Mouse (Mus musculus): ENCODE results near the gene Ppp1r13l.

The Ppp1r13l gene

DNA sequence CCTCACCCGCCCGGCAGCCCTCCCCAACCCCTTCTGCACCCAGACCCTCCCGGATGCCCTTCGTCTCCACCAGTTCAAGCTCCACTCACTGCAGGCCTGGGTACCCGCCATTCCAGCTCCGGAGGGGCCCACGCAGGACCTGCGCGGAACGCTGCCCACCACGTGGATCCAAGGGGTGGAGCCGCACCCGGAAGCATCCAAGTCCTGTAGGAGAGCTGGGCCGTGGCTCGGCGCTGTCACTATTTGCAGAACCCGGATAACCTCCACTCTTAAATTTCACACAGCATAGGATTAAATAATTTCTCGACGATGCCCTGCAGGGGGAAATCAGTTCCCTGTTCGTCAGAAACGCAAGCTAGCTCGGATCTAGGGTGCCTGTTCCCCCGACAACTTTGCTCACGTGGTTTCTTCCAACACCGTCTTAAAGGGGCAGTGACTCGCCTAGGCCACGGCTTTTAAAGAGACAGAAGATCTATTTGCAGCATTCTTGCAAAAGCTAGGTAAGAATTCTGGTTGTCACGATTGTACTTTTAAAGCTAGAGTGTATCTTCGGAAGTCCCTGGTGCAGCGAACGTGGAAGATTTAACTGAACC lies at the start of gene Ppp1r13l, which contains the start of gene Cd3eap:
Ppp1r13l (plus strand) TSS at position 451 of the 593 bp plus-strand sequence.
Cd3eap (minus strand) TSS at position 185 of the 593 bp plus-strand sequence.
- no peak for DNase-seq (ENCODE audit: extremely low read depth, low read depth, low spot score)

DNA sequence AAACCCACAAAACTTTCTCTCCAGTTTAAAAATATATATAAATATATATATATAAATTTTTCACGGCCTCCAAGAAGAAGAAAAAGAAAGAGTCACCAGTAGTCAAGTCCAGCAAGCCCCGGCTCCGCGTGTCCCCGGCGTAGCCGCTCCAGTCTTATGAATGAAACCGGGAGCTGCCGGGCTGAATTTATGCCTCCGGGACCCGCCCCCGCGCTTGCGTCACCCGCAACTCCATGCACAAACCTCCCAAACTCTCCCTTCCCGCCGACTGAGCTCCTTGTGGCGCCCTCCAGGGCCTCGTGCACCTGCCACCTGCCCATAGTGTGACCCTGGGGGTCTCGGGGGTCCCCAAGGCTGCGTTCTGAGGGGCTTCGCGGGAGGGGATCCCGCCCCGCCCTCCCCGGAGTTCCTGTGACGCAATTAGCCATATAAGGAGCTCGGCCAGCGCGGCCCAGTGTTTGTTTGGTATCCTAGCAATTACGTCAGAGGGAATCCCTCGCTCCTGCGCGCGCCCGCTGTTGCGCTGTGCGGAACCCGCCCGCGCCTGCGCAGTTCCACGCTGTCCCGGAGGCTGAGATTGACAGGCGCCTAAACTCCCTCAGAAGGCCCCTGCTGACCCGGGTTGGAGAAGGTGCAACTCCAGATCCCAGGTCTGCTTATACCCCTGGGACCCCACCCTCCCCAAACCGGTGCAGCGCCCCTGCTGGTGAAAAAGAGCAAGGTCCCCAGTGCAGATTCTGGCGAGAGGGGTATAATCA lies 49.5 kb upstream of the Ppp1r13l start, which contains the start of gene Fosb:
Fosb (minus strand) TSS at position 168 of the 758 bp plus-strand sequence.
- DNase-seq (ENCODE audit: extremely low read depth, low read depth, low spot score): no peak

DNA sequence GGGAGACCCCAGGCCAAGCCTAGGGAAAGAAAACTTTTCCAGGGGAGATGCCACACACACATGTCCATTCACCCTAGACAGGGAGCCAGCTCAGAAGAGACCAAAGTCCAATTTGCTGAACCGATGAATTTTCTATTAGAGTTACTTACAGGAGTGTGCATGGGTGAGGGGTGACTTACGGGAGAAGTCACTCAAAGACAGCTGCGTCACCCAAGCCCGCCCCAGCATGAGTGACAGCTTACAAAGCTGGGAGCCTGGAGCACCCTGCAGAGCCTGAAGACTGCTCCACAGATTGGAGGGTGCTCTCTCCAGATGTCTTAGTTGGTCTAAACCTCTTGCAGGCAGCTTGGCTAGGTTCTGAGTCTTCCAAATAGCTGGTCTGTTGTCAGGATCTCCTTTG lies 47.6 kb upstream of the Ppp1r13l start:
- DNase-seq (ENCODE audit: extremely low read depth, low read depth, low spot score): no peak

DNA sequence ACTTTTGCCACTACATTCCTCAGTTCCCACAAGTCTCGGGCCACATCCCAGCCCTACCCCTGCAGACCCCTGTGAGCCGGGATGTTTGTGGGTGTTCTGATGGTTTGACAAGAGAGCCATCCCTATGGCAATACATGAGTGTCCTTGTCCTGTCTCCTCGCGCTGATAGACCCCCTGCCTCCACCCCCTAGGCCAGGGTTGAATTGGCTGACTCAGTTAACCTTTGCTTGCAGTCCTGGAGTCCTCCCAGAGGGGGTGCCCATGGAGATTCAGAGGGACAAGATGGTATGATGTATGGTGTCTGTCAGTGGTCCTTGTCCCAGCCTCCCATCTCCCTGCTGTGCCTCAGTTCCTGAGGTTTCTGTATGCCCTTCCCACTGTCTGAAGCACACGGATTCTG lies 45.5 kb upstream of the Ppp1r13l start:
- no peak for DNase-seq (ENCODE audit: extremely low read depth, low read depth, low spot score)

DNA sequence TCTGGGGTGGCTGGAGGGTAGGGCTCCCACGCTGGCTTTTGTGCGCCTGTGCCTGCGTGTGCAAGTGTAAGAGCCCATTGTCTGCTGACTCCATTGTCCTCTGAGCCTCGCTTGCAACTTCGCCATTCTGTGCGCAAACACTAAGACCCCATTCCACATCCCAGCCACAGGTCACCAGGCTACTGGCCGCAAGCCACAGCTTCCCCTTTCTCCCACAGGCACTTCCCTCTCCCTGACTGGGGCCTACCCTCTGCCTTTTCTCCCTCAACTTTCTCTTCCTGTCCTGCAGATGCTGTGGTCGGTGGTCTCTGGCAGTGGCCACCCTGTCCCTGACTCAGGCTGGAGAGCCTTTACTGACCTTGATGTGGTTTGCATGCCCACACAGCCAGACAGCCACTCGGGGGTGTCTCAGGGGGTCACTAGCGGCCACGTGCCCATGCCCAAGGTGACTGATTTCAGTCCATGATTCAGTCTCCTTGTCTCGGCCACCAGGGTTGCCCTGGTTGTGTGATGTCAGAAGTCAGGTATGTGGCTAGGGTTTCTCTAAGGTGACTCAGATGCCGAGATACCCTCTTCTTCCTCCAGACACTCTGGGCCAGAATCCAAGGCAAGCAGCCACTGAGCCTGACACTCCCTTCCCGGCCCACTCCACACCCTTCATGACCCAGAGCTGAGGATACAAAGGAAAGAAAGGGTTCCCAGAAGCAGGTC lies 42.9 kb upstream of the Ppp1r13l start:
- no peak for DNase-seq (ENCODE audit: extremely low read depth, low read depth, low spot score)

DNA sequence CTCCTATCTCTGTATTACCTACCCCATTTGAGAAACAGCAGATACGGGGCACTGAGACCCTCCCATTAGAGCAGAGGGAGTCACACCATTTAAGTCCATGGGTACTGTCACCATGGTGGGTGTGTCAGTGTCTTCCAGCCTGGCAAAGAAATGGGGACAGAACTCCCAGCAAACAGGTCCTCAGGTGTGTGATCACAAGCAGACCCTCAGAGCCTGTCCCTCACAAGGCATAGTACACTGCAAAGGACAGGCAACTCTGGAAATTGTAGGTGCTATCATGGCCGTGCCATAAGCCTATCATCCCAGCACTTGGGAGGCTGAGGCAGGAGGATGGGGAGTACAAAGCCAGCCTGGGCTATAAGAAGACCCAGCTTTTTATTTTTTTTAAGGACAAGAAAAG lies 41.3 kb upstream of the Ppp1r13l start:
- DNase-seq (ENCODE audit: extremely low read depth, low read depth, low spot score): no peak

DNA sequence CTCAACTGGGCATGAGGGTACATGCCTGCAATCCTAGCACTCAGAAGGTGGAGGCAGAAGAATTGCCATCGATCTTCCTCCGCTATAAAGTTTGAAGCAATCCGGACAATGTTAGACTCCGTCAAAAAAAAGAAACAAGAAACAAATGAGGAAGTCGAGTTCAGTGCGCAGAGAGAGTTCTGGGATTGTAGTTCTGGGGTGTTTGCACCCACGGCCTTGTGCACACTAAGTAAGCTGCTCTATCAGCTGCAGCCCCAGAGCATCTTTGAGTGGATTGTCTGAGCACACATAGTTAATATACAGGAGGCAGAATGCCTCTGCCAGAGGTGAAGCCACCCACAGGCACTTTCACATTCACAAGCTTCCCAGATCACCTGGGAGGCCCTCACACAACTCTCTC lies 40.9 kb upstream of the Ppp1r13l start:
- no peak for DNase-seq (ENCODE audit: extremely low read depth, low read depth, low spot score)

DNA sequence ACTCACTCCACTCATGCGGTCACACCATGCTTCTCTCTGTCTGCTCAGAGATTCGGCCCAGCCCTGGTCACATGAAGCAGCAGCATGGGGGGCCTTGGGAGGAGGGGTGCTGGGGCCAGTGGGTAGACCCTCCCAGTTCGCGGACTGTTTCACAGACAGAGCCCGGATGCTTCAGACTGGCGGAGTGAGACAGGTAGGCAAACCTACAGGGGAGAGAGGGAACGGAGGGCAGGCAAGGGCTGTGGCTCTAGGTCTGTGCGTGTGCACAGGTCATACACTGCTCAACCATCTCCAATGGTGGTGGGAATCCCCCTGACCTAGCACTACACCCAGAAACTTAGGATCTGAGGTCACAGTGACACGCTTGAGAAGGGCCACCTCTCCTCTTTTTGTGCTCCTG lies 40.1 kb upstream of the Ppp1r13l start:
- DNase-seq (ENCODE audit: extremely low read depth, low read depth, low spot score): no peak

DNA sequence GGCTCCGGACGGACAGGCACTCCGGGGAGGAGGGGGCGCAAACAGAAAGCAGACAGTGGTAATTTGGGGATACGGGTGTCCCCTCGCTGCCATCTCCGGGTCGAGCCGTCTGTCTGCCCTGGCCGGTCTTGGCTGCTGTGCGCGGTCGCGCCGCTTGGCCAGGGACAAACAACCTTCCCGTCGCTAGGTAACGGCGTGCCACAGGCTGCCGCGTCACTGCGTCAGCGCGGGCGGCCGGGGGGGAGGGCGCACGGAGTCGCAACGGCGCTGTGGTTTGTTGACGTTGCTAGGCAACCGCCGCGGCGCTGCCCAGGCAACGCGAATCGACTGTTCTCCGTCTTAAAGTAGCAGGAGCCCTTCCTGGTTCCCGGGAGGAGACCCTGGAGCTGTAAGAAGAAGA lies 39.6 kb upstream of the Ppp1r13l start:
- DNase-seq (ENCODE audit: extremely low read depth, low read depth, low spot score): no peak

DNA sequence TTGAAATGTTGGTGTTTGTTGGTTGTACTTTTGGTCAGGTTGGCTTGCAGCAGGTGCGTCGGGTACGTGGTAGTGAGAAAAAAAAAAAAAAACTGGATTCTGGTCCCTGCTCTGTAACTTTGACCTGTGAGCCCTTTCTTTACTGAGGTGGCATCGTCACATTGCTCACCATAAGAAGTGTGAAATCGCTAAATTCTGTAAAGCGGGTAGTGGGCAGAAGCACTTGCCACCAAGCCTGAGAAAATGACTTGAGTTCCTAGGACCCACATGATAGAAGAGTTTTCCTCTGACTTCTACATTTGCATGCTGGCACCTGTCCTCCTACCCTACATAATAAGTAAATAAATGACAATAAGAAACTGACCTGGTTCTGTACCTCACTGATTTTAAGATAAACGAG lies 38.9 kb upstream of the Ppp1r13l start:
- no peak for DNase-seq (ENCODE audit: extremely low read depth, low read depth, low spot score)

DNA sequence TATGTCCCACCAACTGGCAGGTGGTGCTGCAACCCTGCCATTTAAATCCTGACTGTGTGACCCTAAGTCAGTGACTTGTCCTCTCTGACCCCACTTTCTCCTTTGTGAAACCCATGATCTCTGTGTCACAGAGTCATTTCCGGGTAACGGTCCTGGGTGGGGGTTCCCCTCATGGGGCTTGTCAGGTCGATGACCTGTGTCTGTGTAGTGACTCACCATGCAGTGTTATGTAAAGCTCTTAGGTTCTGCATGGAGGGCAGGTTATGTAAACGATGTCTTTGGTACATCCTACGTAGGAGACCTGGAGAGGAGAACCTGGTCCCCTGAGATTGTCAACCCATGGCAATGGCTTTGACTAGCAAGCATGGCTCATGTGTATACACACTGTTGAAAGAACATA lies 38.1 kb upstream of the Ppp1r13l start:
- DNase-seq (ENCODE audit: extremely low read depth, low read depth, low spot score): no peak

DNA sequence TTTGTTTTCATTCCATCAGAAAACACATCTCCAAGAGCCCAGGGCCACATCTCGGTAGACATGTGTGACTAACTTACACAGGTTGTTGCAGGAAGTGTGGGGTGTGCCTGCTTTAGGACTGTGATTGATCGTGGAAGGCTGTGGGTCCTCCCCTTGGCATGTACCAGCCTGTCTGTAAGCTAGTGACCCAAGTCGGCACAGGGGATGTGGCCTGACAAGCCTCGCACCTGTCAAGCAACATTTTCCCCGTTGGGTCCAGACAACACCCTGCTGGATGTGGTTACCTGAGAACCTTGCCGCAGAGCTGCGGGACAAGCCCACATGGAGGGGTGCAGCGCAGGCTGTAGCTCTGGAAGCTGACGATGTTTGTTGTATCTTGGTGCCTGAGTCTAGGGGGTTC lies 37.1 kb upstream of the Ppp1r13l start:
- no peak for DNase-seq (ENCODE audit: extremely low read depth, low read depth, low spot score)

DNA sequence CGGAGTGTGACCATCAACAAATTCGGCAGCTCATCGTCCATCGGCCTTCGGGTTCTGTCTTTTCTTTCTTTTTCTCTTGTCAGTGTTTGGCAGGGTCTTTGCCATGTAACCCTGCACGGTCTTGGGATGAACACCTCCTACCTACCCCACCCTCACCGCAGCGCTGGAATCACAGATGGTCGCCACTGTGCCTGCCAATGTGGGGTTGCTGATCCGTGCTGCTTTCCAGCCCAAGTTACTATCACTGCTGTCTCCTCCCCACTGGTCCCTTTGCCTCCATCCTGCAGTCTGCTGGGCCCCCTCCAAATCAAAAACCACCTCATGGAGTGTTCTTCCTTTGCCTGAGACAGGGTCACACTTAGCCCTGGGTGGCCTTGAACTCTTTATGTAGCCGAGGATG lies 35.3 kb upstream of the Ppp1r13l start:
- no peak for DNase-seq (ENCODE audit: extremely low read depth, low read depth, low spot score)

DNA sequence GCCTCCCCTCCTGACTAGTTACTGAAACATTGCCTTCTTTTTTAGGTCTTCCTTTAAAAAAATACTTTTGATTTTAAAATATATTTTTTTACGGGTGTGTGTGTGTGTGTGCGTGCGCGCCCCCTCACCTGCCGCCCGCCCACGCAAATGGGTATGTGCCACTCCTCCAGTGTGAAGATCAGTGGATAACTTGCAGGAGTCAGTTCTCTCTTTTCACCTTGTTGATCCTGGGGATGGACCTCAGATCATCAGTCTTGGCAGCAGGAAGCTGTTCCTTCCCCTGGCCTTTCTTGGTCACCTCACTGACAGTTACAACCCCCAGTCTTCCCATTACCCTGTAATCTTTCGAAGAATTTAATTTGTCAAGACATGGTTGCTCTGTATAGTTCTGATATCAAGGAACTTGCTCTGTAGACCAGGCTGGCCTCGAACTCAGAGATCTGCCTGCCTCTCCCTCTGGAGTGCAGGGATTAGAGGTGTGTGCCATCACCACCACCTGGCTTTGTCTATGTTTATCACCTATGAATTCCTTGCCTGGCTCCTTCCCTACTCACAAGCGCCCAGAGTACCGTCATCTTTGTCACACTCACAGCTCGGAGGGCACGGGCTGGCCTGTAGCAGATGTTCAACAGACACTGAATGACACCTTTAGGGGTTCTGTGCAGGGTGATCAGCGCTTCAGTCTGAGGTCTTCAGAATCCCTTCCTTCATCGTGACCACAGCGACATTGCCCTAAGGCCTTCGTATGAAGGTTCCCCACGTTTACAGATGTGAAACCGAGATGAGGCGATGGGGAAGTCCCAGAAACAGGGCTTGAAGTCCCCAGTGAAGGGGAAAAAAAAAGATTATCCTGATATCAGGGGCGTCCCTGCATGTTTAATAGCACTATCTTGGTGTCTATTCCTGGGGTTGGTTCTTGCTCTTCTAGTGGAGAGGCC lies 34.0 kb upstream of the Ppp1r13l start:
- no peak for DNase-seq (ENCODE audit: extremely low read depth, low read depth, low spot score)

DNA sequence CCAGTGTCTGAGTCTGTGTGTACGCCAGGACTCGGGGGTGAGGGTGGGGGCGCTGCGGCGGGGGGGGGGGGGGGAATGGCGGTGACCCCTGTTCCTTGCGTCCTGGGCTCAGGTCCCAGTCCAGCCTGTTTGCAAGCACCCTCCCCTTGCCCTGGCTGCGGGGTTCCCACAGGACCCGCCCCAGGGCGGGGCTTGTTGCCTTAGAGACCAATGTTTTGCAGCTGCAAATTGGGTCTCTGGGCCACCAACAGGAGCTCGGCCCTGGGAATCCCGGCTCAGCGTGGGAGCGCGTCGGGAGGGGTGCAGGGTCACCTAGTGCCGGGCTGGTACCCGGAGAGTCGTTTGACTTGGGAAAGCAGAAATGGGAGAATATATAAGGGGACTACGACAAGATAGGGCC lies 33.2 kb upstream of the Ppp1r13l start:
- DNase-seq (ENCODE audit: extremely low read depth, low read depth, low spot score): no peak

DNA sequence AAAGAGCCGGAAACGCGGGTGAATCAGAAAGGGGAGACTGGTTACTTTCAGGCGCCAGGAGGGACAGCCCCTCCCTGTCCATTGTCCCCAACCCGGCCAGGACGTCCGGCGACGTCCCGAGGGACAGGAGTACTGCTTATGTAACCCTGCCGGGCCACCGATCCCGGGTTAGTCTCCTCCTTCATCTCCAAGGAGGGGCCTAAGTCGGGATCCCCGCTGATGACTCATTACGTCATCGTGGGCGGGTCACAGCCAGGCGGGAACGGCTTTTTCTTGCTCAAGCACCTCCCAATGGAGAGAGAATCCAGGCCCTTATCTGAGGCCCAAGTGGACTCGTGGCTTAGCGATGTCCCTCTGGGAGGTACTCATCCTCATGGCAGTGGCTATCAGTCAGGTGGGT lies 32.4 kb upstream of the Ppp1r13l start:
- no peak for DNase-seq (ENCODE audit: extremely low read depth, low read depth, low spot score)

DNA sequence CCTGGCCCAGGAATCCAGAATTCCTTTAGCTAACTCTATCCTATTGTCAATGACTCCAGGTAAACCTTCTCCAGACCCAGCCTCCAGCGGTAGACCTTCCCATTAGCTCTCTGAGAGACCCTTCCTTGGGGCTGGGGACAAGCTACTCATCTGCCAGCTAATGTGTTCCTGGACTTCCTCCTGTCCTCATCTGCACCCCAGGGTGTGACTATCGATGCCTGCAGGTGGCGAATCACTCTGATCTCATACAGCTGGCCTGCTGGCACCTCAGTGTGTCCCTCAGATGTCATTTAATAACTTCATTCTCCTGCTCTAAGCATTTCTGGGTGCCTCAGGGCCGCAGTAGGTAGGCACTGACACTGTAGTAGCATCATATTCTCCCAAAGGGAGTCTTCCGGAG lies 31.8 kb upstream of the Ppp1r13l start:
- DNase-seq (ENCODE audit: extremely low read depth, low read depth, low spot score): no peak

DNA sequence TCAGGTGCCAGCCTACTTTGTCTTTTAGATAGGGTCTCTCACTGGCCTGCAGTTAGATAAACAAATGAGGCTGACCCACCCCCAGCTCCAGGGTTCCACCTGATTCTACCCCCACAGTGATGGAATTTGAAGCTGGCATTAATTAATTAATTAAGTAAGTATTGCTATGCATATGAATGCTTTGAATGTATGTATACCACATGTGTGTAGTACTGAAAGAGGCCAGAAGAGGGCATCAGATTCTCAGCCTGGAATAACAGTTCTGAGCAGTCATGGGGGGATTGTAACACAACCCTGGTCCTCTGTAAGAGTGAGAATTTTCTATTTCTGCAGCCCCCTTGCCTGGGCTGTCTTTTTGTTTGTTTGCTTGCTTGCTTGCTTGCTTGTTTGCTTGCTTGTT lies 31.1 kb upstream of the Ppp1r13l start:
- no peak for DNase-seq (ENCODE audit: extremely low read depth, low read depth, low spot score)

DNA sequence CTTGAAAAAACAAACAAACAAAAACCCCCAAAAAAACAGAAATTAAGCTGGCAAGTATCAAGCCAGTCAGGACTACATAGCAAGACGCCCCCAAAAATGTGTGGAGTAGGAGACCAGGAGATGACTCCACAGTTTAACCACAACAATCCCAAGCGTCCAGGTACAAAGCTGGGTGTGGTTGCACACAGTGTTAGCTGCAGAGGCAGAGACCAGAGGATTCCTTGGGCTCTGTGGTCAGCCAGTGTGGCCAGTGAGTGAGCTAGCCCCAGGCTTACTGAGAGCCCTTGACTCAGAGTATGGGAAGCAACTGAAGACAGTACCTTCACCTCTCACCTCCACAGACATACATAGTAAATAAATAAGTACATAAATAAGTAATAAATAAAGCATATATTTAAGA lies 27.6 kb upstream of the Ppp1r13l start:
- no peak for DNase-seq (ENCODE audit: extremely low read depth, low read depth, low spot score)

DNA sequence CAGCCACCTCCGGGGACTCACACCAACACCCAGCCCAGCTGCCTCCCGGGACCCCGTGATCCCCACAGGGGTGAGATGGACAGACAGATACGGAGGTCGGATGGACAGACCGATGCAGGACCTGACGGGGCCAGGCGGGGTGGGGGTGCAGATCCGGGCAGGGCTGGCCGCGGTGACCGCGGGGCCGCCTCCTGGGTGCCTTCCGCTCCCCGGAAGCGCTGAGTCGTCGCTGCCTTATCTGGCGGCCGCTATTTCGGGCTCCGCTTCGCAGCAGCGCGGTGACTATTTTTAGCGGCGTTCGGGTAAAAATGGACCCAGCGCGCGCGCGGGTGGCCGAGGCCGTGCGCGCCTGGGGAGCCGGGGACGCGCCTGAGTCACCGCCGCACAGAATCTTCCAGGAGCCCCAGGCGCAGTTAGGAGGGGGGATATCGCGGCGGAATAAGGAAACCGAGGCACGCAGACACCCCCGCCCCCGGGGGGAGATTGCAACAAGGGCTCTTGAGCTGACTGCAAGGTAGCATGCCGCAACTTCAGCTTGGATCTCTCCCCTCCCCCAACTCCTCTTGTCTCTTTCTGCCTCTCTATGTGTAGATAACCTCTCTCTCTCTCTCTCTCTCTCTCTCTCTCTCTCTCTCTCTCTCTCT lies 26.7 kb upstream of the Ppp1r13l start:
- DNase-seq (ENCODE audit: extremely low read depth, low read depth, low spot score): no peak

DNA sequence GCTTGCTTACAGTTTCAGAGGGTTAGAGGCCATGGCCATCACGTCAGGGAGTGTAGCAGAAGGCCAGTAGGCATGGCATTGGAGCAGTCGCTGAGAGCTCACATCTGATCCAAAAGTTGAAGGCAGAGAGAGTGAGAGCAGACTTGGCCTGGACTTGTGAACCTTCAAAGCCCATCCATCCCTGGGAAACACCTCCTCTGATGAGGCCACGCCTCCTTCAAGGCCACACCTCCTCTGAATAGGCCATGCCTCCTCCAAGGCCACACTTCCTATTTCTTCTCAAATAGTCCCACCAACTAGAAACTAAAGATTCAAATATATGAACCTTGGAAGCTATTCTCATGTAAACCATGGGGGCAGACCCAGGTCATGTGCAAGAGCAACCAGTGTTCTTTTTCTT lies 24.0 kb upstream of the Ppp1r13l start:
- DNase-seq (ENCODE audit: extremely low read depth, low read depth, low spot score): no peak

All from fat pad, adult 2 months (tissue).